Mouse (Mus musculus): ENCODE data around the gene Ifitm2. TPM values are rescaled to one million over a fixed set of nuclear protein-coding genes. Genes with fewer than 3 reads are reported as not detected.

Ifitm2 gene
- polyA plus RNA-seq, 1 experiment: 47.7 TPM

GRCm38 (mm10) chr7:140912293-140912692, 43.5 kb downstream of the Ifitm2 start:
- Histone ChIP-seq H3K4me1 (ENCODE audit: control insufficient read depth, insufficient read depth, low read length) (0 out of 2 replicates have a peak, but pooled peaks cover 1% of the 10 kb centered on the region), H3K4me3 (ENCODE audit: insufficient read depth, low read length) (no peak overlapping the region), H3K27ac (ENCODE audit: insufficient read depth, low read length) (no peak overlapping the region)
- no peak for TF ChIP-seq CTCF (IDR thresholded peaks at IDR 0.05; ENCODE audit: extremely low read depth, insufficient read depth, low read length)
- TF ChIP-seq POLR2A (IDR thresholded peaks at IDR 0.05; ENCODE audit: extremely low read depth, insufficient read depth, low read length): no peak

DNA sequence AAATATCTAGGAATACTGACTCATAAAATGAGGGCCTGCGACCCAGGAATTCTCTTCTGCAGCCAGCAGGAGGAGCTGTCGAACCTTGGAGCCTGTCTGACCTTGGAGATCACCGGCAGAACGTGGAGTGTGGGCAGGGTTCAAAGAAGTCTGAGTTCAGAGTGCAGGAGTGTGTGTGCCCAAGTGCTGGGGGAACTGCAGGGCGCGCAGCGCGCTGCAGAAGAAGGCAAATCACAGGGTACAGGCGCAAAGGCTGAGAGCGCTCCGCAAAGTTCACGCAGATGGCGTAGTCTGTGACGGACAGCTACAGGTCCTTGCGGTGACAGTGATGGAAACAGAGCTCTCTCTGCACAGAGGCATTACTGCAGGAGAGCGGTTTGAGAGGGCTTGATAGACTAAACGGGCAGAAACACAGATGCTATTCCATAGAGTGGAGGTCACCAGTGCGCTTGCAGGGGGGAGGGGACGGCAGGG, 47.1 kb downstream of the Ifitm2 start:
- H3K4me3 ChIP-seq (ENCODE audit: insufficient read depth, low read length): peak overlapping the region; percentile 13
- TF ChIP-seq POLR2A (IDR thresholded peaks at IDR 0.05; ENCODE audit: extremely low read depth, insufficient read depth, low read length): no peak
- peak; percentile 80 for TF ChIP-seq CTCF (IDR thresholded peaks at IDR 0.05; ENCODE audit: extremely low read depth, insufficient read depth, low read length)
- 0 out of 2 replicates have a peak, but pooled peaks cover 1% of the 10 kb centered on the region for H3K4me1 ChIP-seq (ENCODE audit: control insufficient read depth, insufficient read depth, low read length)
- no peak overlapping the region for H3K27ac ChIP-seq (ENCODE audit: insufficient read depth, low read length)

GRCm38 (mm10) chr7:140908181-140908580, 47.6 kb downstream of the Ifitm2 start:
- no peak overlapping the region; the same call in 1 of the 2 replicates for H3K4me3 ChIP-seq (ENCODE audit: insufficient read depth, low read length)
- H3K4me1 ChIP-seq (ENCODE audit: control insufficient read depth, insufficient read depth, low read length): 0 out of 2 replicates have a peak, but pooled peaks cover 1% of the 10 kb centered on the region
- no peak overlapping the region for H3K27ac ChIP-seq (ENCODE audit: insufficient read depth, low read length)
- no peak for TF ChIP-seq CTCF (IDR thresholded peaks at IDR 0.05; ENCODE audit: extremely low read depth, insufficient read depth, low read length)
- TF ChIP-seq POLR2A (IDR thresholded peaks at IDR 0.05; ENCODE audit: extremely low read depth, insufficient read depth, low read length): no peak

- TF ChIP-seq POLR2A (IDR thresholded peaks at IDR 0.05; ENCODE audit: extremely low read depth, insufficient read depth, low read length) (no peak), CTCF (IDR thresholded peaks at IDR 0.05; ENCODE audit: extremely low read depth, insufficient read depth, low read length) (no peak)
- H3K27ac ChIP-seq (ENCODE audit: insufficient read depth, low read length): no peak overlapping the region
- no peak overlapping the region for H3K4me3 ChIP-seq (ENCODE audit: insufficient read depth, low read length)
- 0 out of 2 replicates have a peak, but pooled peaks cover 1% of the 10 kb centered on the region for H3K4me1 ChIP-seq (ENCODE audit: control insufficient read depth, insufficient read depth, low read length)
Measured at GRCm38 (mm10) chr7:140907697-140908096, 48.1 kb downstream of the Ifitm2 start.

DNA sequence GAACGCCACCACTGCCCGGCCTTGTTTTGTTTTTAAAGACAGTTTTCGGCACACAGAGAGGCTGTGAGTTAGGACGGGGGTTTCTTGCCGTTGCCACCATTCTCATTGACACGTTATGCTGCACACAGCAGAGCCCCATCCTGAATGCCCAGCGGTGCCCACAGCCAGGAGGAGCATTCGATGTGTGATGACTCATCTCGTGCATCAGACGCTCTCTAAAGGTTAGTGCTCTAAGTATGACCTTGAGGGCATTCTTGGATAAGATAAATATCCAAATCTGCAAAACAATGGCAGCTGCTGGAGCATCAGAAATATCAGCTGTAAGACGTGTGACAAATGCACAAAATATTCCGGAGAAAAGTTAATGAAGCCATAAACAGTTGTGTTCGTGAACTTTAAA, 48.7 kb downstream of the Ifitm2 start:
- no peaks in the 10 kb centered on the region for H3K4me1 ChIP-seq (ENCODE audit: control insufficient read depth, insufficient read depth, low read length)
- H3K27ac ChIP-seq (ENCODE audit: insufficient read depth, low read length): no peak overlapping the region
- TF ChIP-seq CTCF (IDR thresholded peaks at IDR 0.05; ENCODE audit: extremely low read depth, insufficient read depth, low read length): no peak
- no peak for TF ChIP-seq POLR2A (IDR thresholded peaks at IDR 0.05; ENCODE audit: extremely low read depth, insufficient read depth, low read length)
- H3K4me3 ChIP-seq (ENCODE audit: insufficient read depth, low read length): no peak overlapping the region

- TF ChIP-seq POLR2A (IDR thresholded peaks at IDR 0.05; ENCODE audit: extremely low read depth, insufficient read depth, low read length) (no peak), CTCF (IDR thresholded peaks at IDR 0.05; ENCODE audit: extremely low read depth, insufficient read depth, low read length) (no peak)
- Histone ChIP-seq H3K4me3 (ENCODE audit: insufficient read depth, low read length) (no peak overlapping the region), H3K27ac (ENCODE audit: insufficient read depth, low read length) (no peak overlapping the region), H3K4me1 (ENCODE audit: control insufficient read depth, insufficient read depth, low read length) (0 out of 2 replicates have a peak, but pooled peaks cover 1% of the 10 kb centered on the region)
Measured at GRCm38 (mm10) chr7:140905642-140906081, 50.1 kb downstream of the Ifitm2 start.

Other genes with a start within 250 kb of the Ifitm2 start
- 0.15 and 0.23 TPM in 2 replicates for gene Cyp2e1, start 192.2 kb downstream of the Ifitm2 start, polyA plus RNA-seq (2012; rRNA removed)
- 0.74 and 1.0 TPM in 2 replicates for gene Syce1, start 168.1 kb downstream of the Ifitm2 start, polyA plus RNA-seq (2012; rRNA removed)
- 17.5 and 21.4 TPM in 2 replicates for gene Zfp941, start 133.8 kb downstream of the Ifitm2 start, polyA plus RNA-seq (2012; rRNA removed)
- gene Urah, start 121.0 kb downstream of the Ifitm2 start, polyA plus RNA-seq (2012; rRNA removed): 3.4 and 4.1 TPM in 2 replicates
- gene Scgb1c1, start 110.4 kb downstream of the Ifitm2 start, polyA plus RNA-seq (2012; rRNA removed): not detected in 2 replicates
- 0.32 and 0.46 TPM in 2 replicates for gene Odf3, start 108.2 kb downstream of the Ifitm2 start, polyA plus RNA-seq (2012; rRNA removed)
- 0.19 and 0.46 TPM in 2 replicates for gene Gm45785, start 99.7 kb downstream of the Ifitm2 start, polyA plus RNA-seq (2012; rRNA removed)
- 79.5 and 89.3 TPM in 2 replicates for gene Ric8a, start 99.0 kb downstream of the Ifitm2 start, polyA plus RNA-seq (2012; rRNA removed)
- gene Bet1l, start 98.4 kb downstream of the Ifitm2 start, polyA plus RNA-seq (2012; rRNA removed): 34.3 and 38.3 TPM in 2 replicates
- 96.6 and 103 TPM in 2 replicates for gene Psmd13, start 74.0 kb downstream of the Ifitm2 start, polyA plus RNA-seq (2012; rRNA removed)
- 153 and 158 TPM in 2 replicates for gene Sirt3, start 73.7 kb downstream of the Ifitm2 start, polyA plus RNA-seq (2012; rRNA removed)
- gene Cox8b, start 55.5 kb downstream of the Ifitm2 start, polyA plus RNA-seq (2012; rRNA removed): 1.2 and 1.3 TPM in 2 replicates
- gene Nlrp6, start 35.1 kb downstream of the Ifitm2 start, polyA plus RNA-seq (2012; rRNA removed): 0.44 and 0.54 TPM in 2 replicates
- gene Pgghg, start 14.6 kb downstream of the Ifitm2 start, polyA plus RNA-seq (2012; rRNA removed): 8.0 and 8.5 TPM in 2 replicates
- gene Ifitm5, start 5.7 kb downstream of the Ifitm2 start, polyA plus RNA-seq (2012; rRNA removed): 0.15 TPM in 1 of 2 replicates, not detected in the other
- not detected in 2 replicates for gene Gm45717, start 50 bp downstream of the Ifitm2 start, polyA plus RNA-seq (2012; rRNA removed)
- 22.0 and 28.5 TPM in 2 replicates for gene Ifitm1, start 11.2 kb upstream of the Ifitm2 start, polyA plus RNA-seq (2012; rRNA removed)
- 50.4 and 59.6 TPM in 2 replicates for gene Ifitm3, start 54.8 kb upstream of the Ifitm2 start, polyA plus RNA-seq (2012; rRNA removed)
- gene Ifitm6, start 61.9 kb upstream of the Ifitm2 start, polyA plus RNA-seq (2012; rRNA removed): 0.74 and 1.3 TPM in 2 replicates
- gene Gm17387, start 73.1 kb upstream of the Ifitm2 start, polyA plus RNA-seq (2012; rRNA removed): not detected in 2 replicates
- gene B4galnt4, start 105.1 kb upstream of the Ifitm2 start, polyA plus RNA-seq (2012; rRNA removed): 109 and 125 TPM in 2 replicates
- gene Pkp3, start 122.2 kb upstream of the Ifitm2 start, polyA plus RNA-seq (2012; rRNA removed): 0.06 and 0.15 TPM in 2 replicates
- 4.0 and 4.3 TPM in 2 replicates for gene Sigirr, start 144.6 kb upstream of the Ifitm2 start, polyA plus RNA-seq (2012; rRNA removed)
- gene Ano9, start 161.8 kb upstream of the Ifitm2 start, polyA plus RNA-seq (2012; rRNA removed): 0.08 TPM in 1 of 2 replicates, not detected in the other
- 57.6 and 58.9 TPM in 2 replicates for gene Ptdss2, start 166.4 kb upstream of the Ifitm2 start, polyA plus RNA-seq (2012; rRNA removed)
- gene Rnh1, start 216.9 kb upstream of the Ifitm2 start, polyA plus RNA-seq (2012; rRNA removed): 38.6 and 38.8 TPM in 2 replicates
- 256 and 265 TPM in 2 replicates for gene Hras, start 238.0 kb upstream of the Ifitm2 start, polyA plus RNA-seq (2012; rRNA removed)
- gene Lrrc56, start 238.2 kb upstream of the Ifitm2 start, polyA plus RNA-seq (2012; rRNA removed): 5.4 and 5.8 TPM in 2 replicates